Mouse (Mus musculus): ENCODE measurements at regions not wholly inside any gene's neighbourhood (a gene's known extent, or its start where the extent isn't known, plus 50 kb on each side); places are given as distances from the start of the nearest gene placed in this dataset.

DNA sequence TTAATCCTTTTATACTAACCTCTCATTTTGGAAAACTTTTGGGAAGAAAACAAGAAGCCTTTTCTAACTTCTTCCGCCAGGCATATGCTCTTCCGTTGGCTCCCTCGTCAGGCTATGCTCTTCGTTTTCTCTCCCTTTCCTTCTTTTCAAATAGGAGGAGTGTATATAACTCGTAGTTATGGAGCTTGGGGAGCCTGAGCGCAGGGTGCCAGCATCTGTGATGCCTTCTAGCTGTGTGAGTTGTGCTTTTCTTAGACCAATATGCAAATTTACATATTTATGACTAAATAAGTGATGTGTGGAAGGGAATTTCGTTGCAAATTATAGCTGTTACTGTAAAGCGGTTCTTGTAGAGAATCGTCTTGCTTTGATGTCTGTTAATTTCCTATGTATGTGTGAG is 874.5 kb downstream of the Slc4a3 start:
- no peak for TF ChIP-seq MAX (IDR thresholded peaks at IDR 0.05; ENCODE audit: low read length)
- no peak for TF ChIP-seq E2F4 (IDR thresholded peaks at IDR 0.05; ENCODE audit: insufficient replicate concordance, low read depth, low read length)

All from CH12.LX (cell line).